Mouse (Mus musculus): ENCODE measurements at regions not wholly inside any gene's neighbourhood (a gene's known extent, or its start where the extent isn't known, plus 50 kb on each side); places are given as distances from the start of the nearest gene placed in this dataset.

DNA sequence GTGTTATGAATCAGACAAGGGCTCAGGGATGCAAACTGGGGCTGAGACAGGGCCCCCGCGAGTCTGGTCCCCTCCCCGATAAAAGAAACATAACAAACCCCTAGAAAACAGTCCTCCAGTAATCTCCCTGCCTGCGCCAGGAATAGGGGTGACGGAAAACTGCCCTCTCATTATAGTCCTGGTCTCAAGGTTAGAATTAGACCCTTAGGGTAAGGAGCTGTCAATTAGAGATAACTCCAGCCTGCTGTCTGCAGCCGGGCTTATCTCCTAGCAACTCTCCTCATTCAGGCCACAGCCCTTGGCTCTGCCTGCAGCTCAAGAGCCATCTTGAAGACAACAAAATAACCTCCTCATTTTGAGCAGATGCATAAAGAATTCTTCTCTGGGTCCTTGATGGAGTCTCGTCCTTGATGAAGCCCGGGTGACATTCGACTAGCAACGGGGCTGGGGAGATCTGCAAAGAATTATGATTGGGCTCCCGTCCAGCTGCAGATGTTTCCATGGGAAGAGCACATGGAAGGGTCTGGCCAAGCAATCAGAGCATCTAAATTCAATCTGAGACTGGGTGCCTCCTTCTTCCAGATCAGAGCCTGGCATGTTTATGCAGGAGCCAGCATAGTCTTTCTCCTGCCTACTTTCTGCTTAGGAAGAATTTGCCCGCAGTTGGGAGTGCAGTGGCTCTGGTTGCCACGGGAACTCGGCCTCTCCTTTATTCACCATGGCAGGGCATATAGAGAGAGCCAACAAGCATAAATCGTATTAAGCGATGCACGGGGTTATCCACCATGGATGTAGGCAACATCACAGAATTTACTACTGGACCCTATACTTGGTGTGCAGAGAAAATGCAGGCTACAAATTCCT, 281.2 kb downstream of the Sox11 start:
- DNase-seq, result no peak

DNA sequence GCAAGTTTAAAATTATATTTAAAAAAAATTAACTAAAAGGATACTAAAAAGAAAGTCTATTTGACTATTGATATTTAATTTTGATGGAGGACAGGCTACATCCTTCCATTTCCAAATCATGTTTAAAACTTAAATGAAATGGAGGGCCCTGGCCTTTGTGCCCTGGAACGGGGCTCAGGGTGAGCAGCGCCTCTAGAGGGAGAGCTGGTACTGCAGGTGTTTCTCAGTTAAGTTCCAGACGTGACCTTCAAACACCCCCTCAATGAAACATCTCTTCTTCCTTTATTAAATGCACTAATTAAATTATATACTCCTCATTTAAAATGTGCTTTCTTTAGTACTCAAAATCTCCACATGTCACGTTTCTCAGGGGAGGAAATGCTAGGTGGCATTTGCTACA, 282.5 kb downstream of the Sox11 start:
- DNase-seq, result peak; percentile 34

DNA sequence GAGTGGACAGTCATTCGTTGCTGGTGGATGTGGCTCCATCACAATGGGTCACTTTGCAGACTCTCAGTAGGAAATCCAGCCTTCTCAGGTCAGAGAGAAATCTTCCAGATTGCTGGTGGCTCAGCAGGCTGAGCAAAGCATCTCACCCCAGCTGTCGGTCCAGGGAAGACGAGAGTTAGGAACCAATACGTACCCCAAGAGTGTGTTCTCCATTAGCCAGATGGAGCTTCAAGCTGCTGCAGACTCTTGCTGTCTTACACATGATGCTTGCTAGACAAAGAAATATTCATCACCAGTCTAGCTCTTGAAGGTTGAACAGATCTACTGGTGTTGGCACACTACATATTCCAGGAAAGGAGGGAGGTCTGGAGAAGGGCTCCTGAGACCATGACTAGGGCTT, 288.0 kb downstream of the Sox11 start:
- DNase-seq, result no peak

DNA sequence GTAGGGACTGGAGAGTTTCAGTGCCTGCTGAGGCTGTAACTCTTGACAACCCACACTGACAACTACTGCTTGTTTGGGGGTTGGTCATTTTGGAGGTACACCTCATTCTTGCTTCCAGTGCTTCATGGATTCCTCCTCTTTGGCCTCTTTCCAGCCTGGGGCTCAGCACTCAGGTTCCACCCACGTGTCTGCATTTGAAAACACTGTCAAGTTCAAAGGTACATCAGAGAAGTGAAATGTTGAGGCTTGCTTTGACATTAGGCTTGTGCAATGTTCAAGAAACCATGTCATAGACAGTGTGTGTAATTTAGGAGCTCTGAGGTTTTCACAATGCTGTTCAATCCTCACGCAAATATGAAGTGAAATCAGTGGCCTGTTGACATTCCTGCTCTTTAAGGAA, 304.5 kb downstream of the Sox11 start:
- DNase-seq, result no peak

DNA sequence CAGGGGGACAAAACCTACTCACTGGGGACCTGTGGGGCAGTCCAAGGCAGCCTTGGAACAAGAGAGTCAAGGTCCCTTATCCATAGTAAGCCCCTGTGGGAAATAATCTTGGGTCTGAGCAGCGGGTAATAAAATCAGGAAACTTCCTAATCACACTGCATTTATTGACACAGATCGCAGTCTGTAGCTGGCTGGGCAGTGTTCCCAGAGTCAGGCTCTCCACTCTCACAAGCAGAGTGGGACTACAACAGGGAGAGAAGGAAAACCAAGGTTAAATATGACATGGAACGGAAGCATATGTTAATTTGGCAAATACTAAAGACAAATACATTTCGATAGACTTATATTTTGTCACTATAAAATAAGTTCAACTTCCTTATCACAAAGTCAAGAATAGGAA, 322.6 kb downstream of the Sox11 start:
- no peak for DNase-seq

DNA sequence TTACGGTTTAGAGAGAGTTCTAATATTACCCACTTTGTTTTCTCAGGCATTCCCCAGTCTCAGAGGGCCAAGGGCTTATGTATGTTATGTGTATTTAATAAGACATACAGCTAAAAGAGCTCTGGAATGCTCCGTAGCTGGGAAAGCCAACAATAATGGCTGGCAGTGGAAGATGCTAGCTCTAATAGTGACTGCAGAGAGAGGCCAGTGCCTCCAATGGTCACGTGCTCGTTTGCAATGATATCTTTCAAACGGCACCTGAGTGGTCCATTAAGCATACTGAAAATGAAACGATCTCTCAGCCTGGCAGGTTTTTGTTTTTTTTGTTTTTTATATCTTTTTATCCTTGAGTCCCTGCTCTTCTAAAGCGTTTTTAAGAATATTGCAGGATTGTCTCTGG, 324.0 kb downstream of the Sox11 start:
- DNase-seq, result no peak

DNA sequence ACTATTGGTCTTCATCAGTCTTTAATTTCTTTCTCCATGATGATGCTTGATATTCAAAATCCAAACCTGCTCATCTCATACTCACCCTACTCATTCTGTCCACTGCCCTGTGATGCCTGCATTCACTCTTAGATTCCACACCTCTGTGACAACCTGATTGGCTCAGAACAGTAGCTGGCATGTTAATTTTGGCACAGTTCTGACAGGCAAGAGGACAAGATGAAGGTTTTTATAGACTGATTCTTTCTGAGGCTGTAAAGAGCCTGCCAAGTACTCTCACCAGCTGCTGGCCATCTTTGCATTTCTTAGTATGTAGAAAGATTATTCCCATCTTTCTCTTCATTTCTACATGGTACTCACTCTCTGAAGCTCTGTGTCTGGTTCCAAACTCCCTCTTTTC, 343.1 kb downstream of the Sox11 start:
- DNase-seq, result no peak

DNA sequence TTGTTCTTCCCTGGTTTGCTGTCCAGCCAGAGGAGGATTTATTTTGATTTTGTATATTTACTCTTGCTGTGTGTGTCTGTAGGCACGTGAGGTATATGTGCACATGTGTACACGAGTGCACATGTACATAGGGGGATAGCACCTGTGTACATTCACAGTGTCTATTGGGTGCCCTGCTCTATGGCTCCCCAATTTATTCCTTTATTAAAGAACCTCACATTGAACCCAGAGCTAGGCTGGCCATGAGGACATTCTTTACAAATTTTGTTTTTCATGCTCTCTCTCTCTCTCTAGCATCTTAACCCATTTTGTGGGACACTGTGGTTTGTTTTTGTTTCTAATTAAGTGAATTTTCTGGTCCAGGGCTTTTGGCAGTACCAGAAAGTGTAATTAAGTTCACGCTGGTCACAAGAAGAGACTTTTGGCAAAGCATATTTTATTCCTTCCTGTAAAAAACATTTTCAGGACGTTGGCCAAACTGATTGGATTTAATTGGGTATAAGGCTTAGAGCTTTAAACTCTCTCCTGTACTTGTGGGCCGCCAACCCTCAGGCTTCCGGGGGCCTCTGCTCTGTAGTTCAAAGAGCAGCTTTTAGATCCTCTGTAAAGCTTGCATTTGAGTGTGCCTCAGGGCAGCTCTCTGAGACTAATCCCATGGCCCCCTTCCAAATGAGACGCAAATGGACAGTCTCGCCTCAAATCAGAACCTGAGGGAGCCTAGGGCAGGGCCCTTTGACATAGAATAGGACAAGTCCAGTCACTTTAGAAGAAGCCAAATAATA, 365.9 kb downstream of the Sox11 start:
- peak; percentile 7 for DNase-seq

DNA sequence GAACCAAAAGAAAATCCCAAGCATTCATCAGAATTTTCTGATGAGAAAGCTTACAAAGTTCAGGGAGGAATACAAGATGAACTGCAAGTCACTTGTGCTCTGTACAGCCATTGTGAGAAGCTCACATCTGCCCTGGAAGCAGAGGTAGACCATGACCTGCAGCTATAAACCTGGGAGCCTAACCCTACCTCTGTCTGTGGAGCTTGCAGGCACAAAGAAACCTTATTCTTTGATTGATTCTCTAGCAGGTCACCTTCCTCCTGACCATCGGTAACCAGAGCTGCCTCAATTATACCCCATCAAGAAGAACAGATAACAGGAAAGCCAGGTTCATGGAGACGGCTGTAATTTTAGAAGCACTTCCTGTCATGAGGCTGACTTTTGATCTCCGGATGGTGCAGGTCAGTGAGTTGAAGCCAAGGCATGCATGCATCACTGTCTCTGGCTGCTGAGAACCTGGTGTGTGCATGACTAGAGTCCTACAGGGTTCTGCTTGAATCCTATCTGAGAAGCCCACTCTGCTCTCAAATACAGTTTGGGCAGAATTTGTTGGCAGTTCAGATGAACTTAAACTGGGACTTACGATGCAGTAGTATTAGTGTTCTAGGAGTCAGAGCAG, 369.8 kb downstream of the Sox11 start:
- no peak for DNase-seq

DNA sequence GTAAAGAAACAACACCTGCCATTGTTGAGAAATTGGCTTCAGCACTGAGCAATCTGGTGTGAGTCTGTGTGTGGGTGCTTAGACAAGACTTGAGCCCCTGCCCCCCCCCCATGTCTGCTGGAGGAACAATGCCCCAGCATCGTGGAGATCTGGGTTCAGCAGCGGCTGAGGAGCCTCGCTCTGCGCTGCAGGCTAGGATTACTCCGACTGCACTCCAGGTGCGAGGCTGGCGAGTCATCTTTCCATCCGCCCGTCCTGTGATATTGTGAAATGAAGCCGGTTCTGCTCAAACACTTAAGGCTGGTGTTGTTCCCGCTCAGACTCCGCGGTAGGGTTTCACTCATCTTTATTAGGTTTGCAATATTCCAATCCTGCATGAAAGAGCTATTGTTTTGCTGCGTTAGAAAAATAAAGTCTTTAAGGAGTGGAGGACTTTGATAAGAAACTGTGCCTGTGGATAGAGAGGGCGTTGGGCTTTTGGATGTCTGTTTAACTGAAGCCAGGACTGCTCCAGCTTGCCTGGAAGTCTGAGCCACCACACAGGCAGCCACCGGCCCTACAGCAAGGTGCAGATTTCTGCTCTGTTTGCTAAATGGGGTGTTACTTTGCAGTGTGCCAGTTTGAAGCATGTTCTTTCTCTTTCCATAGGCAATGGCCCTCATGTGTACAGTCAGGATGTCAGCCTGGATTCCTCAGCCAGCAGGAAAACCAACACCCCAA, 375.2 kb downstream of the Sox11 start:
- no peak for DNase-seq

DNA sequence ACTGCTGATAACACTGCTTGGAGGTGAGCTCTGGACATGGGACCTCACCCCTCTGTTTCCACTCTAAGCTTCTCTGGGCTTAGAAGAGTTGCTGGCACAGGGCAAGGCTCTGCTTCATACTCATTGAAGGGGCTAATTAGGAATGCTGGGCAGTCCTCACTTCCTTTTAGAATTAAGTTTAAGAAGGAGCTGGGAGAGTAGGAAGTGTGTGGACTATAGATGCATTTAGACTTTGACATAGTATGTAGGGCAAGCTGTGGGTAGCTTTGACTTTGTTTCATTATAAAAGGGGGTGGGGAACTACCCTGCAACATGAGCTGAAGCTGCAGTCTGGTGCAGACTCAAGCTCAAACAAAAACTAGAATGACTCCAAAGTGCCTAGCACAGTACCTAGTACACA, 378.5 kb downstream of the Sox11 start:
- DNase-seq, result no peak

DNA sequence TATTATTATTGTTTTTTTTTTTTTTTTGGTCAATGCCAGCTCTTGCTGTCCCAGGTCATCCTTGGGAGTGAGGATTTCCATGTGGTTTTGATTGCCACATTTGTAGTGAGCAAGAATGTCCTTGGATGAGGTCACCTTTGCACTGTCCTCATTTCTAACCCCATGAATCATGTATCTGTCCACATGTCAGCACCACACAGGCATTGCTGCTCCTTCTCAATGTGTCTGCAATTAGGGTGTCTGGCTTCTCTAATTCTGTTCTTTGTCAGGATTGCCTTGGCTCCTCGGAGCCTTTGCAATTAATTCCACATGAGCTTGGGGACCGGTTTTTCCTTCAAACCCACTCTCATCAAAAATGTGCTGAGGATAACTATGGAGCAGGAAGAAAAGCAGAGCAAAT, 402.5 kb downstream of the Sox11 start:
- DNase-seq, result no peak

DNA sequence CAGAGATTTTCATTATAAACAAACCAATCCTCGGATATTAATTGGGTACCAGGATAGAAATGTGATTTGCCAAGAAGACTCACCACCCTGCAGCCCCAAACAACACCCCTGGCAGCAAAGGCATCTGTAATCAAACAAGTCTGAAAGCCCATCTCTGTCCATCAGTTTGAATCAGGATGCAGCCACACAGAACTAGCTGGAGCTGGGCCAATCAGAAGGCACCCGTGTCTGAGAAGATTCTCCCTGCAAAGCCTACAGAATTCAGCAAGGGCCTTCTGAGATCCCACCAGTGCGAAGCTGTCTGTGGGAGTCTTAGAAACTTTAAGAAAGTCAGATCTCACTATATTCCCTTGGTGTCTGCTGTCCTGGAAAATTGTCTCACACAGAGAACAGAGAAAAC, 404.5 kb downstream of the Sox11 start:
- no peak for DNase-seq

DNA sequence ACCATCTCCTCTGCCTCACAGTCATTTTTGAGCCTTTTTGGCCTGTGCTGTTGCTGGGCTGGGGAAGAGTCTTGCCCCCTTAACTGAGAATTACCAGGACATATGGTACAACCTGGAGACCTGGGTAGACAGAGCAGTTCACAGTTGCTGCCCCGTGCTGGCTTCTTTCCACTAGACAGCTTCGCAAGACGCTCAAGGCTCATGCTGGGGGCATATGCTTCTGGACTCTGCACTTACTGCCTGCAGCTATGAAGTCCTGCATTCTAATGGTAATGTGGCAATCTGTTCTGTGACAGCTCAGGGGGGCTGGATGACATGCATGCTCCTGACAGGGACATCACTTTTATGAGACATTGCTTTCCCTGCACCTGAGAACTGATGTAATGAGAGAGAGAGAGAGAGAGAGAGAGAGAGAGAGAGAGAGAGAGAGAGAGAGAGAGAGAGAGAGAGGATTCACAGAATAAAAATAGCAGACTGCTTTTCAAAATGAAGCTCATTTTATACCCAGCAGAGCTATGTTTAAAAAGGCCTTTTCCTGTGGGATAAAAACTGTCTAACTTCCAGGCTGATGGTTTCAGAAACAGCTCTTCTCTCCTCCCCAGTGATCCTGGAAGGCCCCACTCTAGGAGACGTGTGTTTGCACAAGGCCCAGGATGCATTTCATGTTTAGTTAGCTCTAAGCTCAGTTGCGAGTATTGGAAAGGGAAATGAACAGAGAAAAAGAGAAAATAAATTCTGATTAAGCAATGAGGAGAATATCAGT, 405.5 kb downstream of the Sox11 start:
- DNase-seq, result no peak

DNA sequence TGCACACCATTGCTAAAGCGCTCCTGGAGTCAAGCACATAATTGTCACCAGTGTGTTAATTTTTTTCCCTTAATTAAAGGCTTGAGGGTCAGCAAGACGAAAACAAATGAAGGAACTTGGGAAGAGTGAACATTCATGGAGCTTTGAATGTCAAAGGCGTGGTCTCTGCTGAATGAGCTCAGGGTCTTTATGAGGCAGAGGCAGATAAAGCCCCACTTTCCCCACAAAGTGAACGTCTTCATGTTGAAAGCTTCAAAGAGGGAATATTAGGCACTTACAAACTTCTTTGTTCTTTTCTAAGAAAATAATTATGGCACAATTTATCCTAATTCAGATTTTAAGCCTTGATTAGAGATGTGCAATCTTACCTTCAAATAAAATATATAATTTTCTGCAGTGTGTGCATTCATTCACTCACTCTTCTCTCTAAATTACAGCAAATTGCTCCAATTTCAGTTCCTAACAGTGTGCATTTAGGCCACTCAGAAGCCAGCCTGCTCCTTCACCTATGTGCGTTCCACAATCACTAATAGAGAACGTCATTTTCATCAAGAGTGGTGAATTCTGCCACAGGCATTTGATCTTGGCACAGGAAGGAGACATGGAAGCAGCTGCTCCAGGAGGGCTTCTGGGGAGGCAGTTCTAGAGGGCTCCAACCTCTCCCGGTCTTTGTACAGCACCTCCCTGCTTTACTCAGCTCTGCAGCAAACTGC, 412.1 kb downstream of the Sox11 start:
- no peak for DNase-seq

DNA sequence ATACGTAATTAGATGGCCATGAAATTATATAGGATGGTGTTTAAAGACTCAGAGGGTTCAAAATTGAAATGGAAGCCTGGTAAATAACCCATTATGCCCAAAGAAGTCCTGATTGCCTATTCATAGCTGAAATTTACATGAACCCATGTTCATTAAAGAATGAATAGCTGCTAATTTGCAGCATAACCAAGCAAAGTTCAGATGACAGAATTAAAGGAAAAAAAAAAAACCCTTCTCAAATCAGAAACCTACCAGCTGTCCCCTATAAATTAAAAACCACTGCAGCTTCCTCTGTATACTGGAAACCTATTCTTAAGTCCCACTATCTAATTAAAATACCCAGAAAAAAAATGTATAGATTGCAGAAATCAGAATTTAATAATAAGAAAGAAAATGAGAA, 436.2 kb downstream of the Sox11 start:
- no peak for DNase-seq

DNA sequence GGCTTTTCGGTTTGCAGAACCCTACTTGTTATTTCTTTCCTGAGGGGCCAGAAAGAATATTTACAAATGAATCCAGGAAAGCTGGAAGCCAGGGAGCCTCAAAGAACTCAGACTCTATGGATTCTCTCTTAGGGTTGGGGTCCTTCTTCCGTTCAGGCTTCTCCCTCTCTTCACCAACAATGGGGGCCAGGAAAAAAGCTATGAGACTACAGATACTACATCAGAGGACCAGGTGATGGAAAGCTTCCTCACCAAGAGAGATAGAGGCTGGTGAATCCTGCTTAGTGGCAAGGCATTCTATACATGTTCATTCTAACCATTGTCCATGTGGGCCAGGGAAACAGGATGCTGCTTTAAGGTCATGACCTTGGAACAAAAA, 434.9 kb downstream of the Cmpk2 start:
- DNase-seq, result no peak

DNA sequence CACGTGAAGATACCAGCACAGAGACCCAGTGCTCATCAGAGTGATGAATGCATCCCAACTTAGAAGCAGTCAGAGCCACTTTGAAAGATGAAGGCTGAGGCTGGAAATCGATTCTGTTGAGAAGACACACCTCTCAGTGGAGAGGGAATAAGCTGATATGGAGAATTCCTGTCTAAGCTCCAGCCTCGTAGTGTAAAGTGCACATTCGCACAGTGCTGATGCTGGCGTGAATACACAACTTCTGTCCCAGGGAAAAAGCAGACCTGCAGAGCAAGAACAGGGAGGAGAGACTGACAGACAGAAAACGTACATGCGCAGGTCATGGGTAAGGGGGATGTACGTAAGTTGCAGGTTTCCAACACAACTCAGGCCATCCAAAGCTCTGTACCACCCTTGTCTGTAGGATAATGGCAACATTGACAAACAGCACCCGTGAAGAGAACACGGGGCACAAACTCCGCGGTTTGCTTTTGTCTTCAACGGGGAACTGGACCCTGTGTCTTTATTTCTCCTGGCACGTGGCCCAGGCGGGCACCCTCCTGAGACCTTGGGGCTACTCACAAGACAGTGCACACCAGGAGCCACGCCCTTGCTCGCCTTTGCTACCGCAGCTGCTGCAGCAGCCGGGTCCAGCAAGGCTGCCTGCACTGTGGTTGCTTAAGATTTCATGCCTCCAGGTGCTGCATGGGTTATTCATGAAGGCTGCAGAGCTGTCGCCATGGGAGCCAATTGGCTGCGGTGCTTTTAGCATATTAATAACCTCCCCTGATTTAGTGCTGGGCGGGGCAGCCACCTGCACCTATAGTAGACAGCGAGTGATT, 434.3 kb downstream of the Cmpk2 start:
- peak; percentile 36 for DNase-seq

DNA sequence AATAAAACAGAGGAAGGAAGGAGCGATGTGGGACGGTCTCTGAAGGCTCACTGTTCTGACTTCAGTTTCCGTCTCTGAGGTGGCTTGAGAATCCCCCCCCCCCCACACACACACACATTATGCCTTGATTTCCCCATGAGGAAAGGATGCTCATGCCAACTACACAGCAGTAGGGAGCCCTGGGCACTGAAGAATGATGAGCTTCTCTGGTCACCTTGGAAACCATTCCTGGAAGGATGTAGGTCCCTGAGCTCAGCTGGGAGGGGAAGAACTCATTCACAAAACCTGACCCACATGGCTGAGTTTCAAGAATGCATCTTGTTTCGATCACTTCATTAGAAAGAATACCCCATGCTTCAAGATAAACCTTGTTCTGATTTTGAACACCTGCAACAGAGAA, 422.2 kb downstream of the Cmpk2 start:
- no peak for DNase-seq

DNA sequence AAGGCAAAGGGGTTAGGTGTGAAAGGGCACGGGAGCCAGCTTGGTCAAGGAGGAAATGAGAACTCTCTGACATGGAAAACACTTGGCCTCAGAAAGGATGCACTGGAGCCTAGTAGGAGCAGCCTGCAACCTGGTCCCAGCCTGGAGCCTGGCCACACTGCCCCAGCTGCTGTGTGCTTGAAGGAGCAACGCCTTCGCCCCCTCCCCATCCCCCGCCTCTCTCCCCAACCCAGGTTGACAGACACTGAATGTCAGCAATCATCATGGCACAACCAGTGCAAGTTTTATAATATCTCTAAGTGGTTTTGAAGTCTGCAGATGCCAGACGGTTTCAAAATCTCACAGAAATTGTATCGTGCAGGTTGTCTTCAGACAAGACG, 417.6 kb downstream of the Cmpk2 start:
- no peak for DNase-seq

All from kidney, postnatal 14 days (tissue).